In the genomic region with DNA sequence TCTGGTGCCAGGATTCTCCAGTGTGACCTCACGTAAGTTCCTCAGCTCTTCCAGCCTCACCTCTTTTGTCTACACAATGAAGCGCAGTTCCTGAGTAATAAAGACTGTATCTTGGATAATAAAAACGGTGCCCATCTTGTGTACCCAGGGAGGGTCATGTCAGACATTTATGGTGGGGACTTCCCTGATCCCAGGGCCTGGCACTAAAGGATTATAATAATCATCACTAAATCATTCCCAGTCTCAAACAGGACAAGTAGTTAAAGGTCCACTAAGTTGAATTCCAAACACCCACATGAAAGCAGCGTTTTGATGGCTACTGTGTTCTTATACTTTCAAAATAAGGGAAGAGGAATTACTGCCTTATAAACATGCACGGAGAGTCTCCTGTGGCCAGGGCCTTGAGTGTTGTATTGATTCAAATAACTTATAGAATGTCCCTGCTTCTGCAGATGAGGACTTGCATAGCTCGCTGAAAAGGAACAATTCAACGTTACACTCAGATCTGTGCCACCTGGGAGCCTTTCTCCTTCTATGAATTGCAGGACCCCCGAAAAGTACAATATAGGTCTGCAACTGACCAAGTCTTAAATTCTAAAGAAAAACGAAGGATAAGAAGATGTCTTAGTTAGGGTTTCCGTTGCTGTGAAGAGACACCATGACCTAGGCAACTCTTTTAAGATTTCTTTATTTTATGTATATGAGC, we compare ENCODE assay signal across 20 mouse cellular contexts. TPM values are rescaled to one million over a fixed set of nuclear protein-coding genes. Genes with fewer than 3 reads are reported as not detected.
DNase-seq lines count a peak whose midpoint lies in the region; ATAC-seq lines count a peak whose summit lies in the region.
"Had no signal": no experiment of that assay in that cellular context is flagged by ENCODE, and none has a peak within 500 bp of the region (broad histone marks: within the 10 kb centered on the region; RNA-seq: fewer than 3 reads in every experiment).

No protein-coding gene starts in this region.

- no peaks in the 10 kb centered on the region for H3K36me3 ChIP-seq in intestine, embryonic 14.5 days (ENCODE audit: control insufficient read depth, insufficient read depth, low read length)
- H3K36me3 ChIP-seq in stomach, embryonic 15.5 days = no peaks in the 10 kb centered on the region
- H3K36me3 ChIP-seq: embryonic facial prominence, embryonic 13.5 days; heart, embryonic 15.5 days; hindbrain, embryonic 15.5 days had no signal

- 70% methylated on average over 10 of the region's 10 CpGs for WGBS in intestine, embryonic 14.5 days
- WGBS in large intestine, adult 2 months = 42% methylated on average over 10 of the region's 10 CpGs
- WGBS in stomach, embryonic 15.5 days = 77% methylated on average over 10 of the region's 10 CpGs

- H3K9ac ChIP-seq in intestine, embryonic 14.5 days (ENCODE audit: low read length) = no peak overlapping the region
- no peak overlapping the region for H3K9ac ChIP-seq in stomach, embryonic 15.5 days
- H3K9ac ChIP-seq: embryonic facial prominence, embryonic 13.5 days; forebrain, embryonic 13.5 days; forebrain, postnatal 0 days; heart, embryonic 15.5 days; hindbrain, embryonic 15.5 days had no signal

- no peak overlapping the region for H3K4me2 ChIP-seq in intestine, embryonic 14.5 days (ENCODE audit: low read length)
- H3K4me2 ChIP-seq in stomach, embryonic 15.5 days = peak overlapping the region; percentile 16; the same call in 1 of the 2 replicates
- H3K4me2 ChIP-seq: embryonic facial prominence, embryonic 13.5 days; forebrain, embryonic 13.5 days; heart, embryonic 11.5 days; heart, embryonic 15.5 days; hindbrain, embryonic 15.5 days had no signal

- peak; percentile 92 for DNase-seq in 3T3-L1 (ENCODE audit: low read depth, low spot score)
- DNase-seq in intestine, embryonic 14.5 days (ENCODE audit: low spot score) = no peak
- DNase-seq in large intestine, adult 2 months (ENCODE audit: low read depth, low spot score) = peak; percentile 81
- DNase-seq in cerebellum, adult 11-12 months = no peak
- DNase-seq in heart, postnatal 25 days (ENCODE audit: low spot score) = no peak
- DNase-seq in retina, embryonic 14.5 days (ENCODE audit: low spot score) = no peak
- DNase-seq: adrenal gland, postnatal 10 days; cerebellum, adult 11 months; cerebellum, adult 9-10 months; cerebellum, postnatal 25 days; forebrain, postnatal 0 days; gastrocnemius, postnatal 14 days; heart, adult 2 months; heart, postnatal 14 days had no signal

- H3K27me3 ChIP-seq in intestine, embryonic 14.5 days (replicated peaks; ENCODE audit: control insufficient read depth, insufficient read depth, low read length) = no peaks in the 10 kb centered on the region
- H3K27me3 ChIP-seq in stomach, embryonic 15.5 days (replicated peaks) = no peaks in the 10 kb centered on the region

- peak overlapping the region; percentile 81 for H3K27ac ChIP-seq in intestine, embryonic 14.5 days (ENCODE audit: low read depth)
- H3K27ac ChIP-seq in stomach, embryonic 15.5 days = peak overlapping the region; percentile 40; the same call in 1 of the 2 replicates
- H3K27ac ChIP-seq: embryonic facial prominence, embryonic 13.5 days; forebrain, embryonic 13.5 days; heart, adult 2 months; heart, embryonic 15.5 days; hindbrain, embryonic 15.5 days had no signal

- intact Hi-C loops in heart, postnatal 25 days (cut with DNase I) = no loop called here

- 0 out of 2 replicates have a peak, but pooled peaks cover 6% of the 10 kb centered on the region for H3K4me1 ChIP-seq in intestine, embryonic 14.5 days (replicated peaks; ENCODE audit: control insufficient read depth, insufficient read depth, low read length)
- peaks cover 6% of the 10 kb centered on the region; the same call in 1 of the 2 replicates for H3K4me1 ChIP-seq in stomach, embryonic 15.5 days

- H3K4me3 ChIP-seq in intestine, embryonic 14.5 days (ENCODE audit: low read depth, low read length) = no peak overlapping the region
- no peak overlapping the region for H3K4me3 ChIP-seq in stomach, embryonic 15.5 days (replicated peaks)
- H3K4me3 ChIP-seq: embryonic facial prominence, embryonic 13.5 days; forebrain, embryonic 13.5 days; heart, adult 2 months; heart, embryonic 15.5 days; hindbrain, embryonic 15.5 days had no signal

- ATAC-seq in intestine, embryonic 14.5 days (replicated peaks; ENCODE audit: low FRiP score, low TSS enrichment, low read depth) = peak; percentile 83
- no peak for ATAC-seq in stomach, embryonic 15.5 days (ENCODE audit: insufficient read depth, low FRiP score, low read depth)
- ATAC-seq: forebrain, embryonic 13.5 days; forebrain, postnatal 0 days had no signal

- H3K9me3 ChIP-seq in intestine, embryonic 14.5 days (ENCODE audit: control insufficient read depth, low read length) = no peaks in the 10 kb centered on the region
- no peaks in the 10 kb centered on the region for H3K9me3 ChIP-seq in stomach, embryonic 15.5 days
- H3K9me3 ChIP-seq: embryonic facial prominence, embryonic 13.5 days; forebrain, embryonic 13.5 days; heart, embryonic 15.5 days; hindbrain, embryonic 15.5 days had no signal

RNA-seq across cellular contexts. Expression of gene Cpm, which starts 53.0 kb away (rescaled TPM):
- 66.6 and 85.8 TPM in 2 replicates for polyA plus RNA-seq in intestine, embryonic 14.5 days (2014; fragmentation: Nextera tagmentation; extraction: Ambion mirVana)
- polyA plus RNA-seq in large intestine, adult 2 months (2012; rRNA removed) = 10.5 and 11.8 TPM in 2 replicates
- polyA plus RNA-seq in stomach, embryonic 15.5 days (2015; fragmentation: Nextera tagmentation; extraction: Ambion mirVana) = 57.1 and 57.7 TPM in 2 replicates
- 1 to 10 TPM; 3.9 to 4.5 TPM for total RNA-seq in heart, postnatal 25 days (2021)

Comparison
In these comparisons a context has a peak if more than half of its experiments do, and no peak if none do; other contexts are left out.
1. DNase-seq: peak in 3T3-L1 (single experiment) and large intestine, adult 2 months (single experiment); none in intestine, embryonic 14.5 days (single experiment), cerebellum, adult 11-12 months (single experiment), heart, postnatal 25 days (single experiment) and retina, embryonic 14.5 days (single experiment).